ENCODE assay signal across 11 mouse cellular contexts in genomic region chr7:67528821-67529221, GRCm38 (mm10).
A peak's percentile ranks its signal among the peaks of the same experiment; 100 is the strongest.
DNase-seq lines count a peak whose midpoint lies in the region; ATAC-seq and TF ChIP-seq lines count a peak whose summit lies in the region.
"Had no signal": no experiment of that assay in that cellular context is flagged by ENCODE, and none has a peak within 500 bp of the region (broad histone marks: within the 10 kb centered on the region; RNA-seq: fewer than 3 reads in every experiment).

No protein-coding gene starts in this region.

- intact Hi-C loops in left cerebral cortex, postnatal 4 days (cut with DNase I), result no loop called here

- peak; percentile 51 for DNase-seq in left cerebral cortex, postnatal 4 days
- no peak for DNase-seq in left cerebral cortex, adult 9 months (ENCODE audit: low spot score in 2 of 2)
- DNase-seq in ES-E14 (ENCODE audit: low read depth, low spot score), result no peak
- DNase-seq in cerebellum, postnatal 10 days, result peak; percentile 78 to 83
- no peak for DNase-seq in lung, postnatal 10 days
- no peak for DNase-seq in urinary bladder, postnatal 36 days (ENCODE audit: low spot score in 2 of 2)
- DNase-seq: thymus, postnatal 4 days had no signal

- H3K9me3 ChIP-seq in forebrain, embryonic 15.5 days, result no peaks in the 10 kb centered on the region
- no peaks in the 10 kb centered on the region for H3K9me3 ChIP-seq in forebrain, embryonic 12.5 days
- no peaks in the 10 kb centered on the region for H3K9me3 ChIP-seq in ES-E14 (ENCODE audit: control insufficient read depth, insufficient read depth, low read depth, low read length)
- H3K9me3 ChIP-seq: intestine, embryonic 15.5 days; midbrain, embryonic 15.5 days had no signal

- peak overlapping the region; percentile 71 for H3K27ac ChIP-seq in forebrain, embryonic 15.5 days (replicated peaks)
- H3K27ac ChIP-seq in forebrain, embryonic 12.5 days, result no peak overlapping the region
- H3K27ac ChIP-seq in ES-E14 (ENCODE audit: insufficient read depth, low read depth, low read length, poor library complexity, severe bottlenecking), result no peak overlapping the region
- H3K27ac ChIP-seq: midbrain, embryonic 15.5 days had no signal

- H3K4me3 ChIP-seq in forebrain, embryonic 15.5 days, result no peak overlapping the region
- H3K4me3 ChIP-seq in forebrain, embryonic 12.5 days (replicated peaks), result no peak overlapping the region
- H3K4me3 ChIP-seq in ES-E14 (ENCODE audit: insufficient read depth in 1 of 2, low read depth in 1 of 2, low read length in 2 of 2, poor library complexity in 1 of 2, severe bottlenecking in 1 of 2), result peak overlapping the region; percentile 5 to 16; a peak in 2 of 4 replicates
- H3K4me3 ChIP-seq: intestine, embryonic 15.5 days; midbrain, embryonic 15.5 days had no signal

- H3K9ac ChIP-seq in forebrain, embryonic 15.5 days (replicated peaks), result no peak overlapping the region
- H3K9ac ChIP-seq in forebrain, embryonic 12.5 days, result no peak overlapping the region
- peak overlapping the region; percentile 52; the same call in 1 of the 2 replicates for H3K9ac ChIP-seq in ES-E14 (ENCODE audit: insufficient read depth, low read depth, low read length, poor library complexity, severe bottlenecking)
- H3K9ac ChIP-seq: intestine, embryonic 15.5 days; midbrain, embryonic 15.5 days had no signal

- peak; percentile 61 for ATAC-seq in forebrain, embryonic 15.5 days (replicated peaks)
- ATAC-seq in forebrain, embryonic 12.5 days (ENCODE audit: low FRiP score), result no peak
- ATAC-seq: midbrain, embryonic 15.5 days had no signal

- 69% methylated on average over 18 of the region's 18 CpGs for WGBS in forebrain, embryonic 15.5 days
- 93% methylated on average over 18 of the region's 18 CpGs for WGBS in forebrain, embryonic 12.5 days

- in situ Hi-C loops in ES-E14 (cut with MboI; ENCODE audit: low sequenced_read_pairs in 2 of 2, unreplicated experiment in 2 of 2), result no loop called here

- H3K36me3 ChIP-seq in forebrain, embryonic 15.5 days, result no peaks in the 10 kb centered on the region
- no peaks in the 10 kb centered on the region for H3K36me3 ChIP-seq in forebrain, embryonic 12.5 days (replicated peaks)
- peaks cover 5% of the 10 kb centered on the region; the same call in 1 of the 2 replicates for H3K36me3 ChIP-seq in ES-E14 (ENCODE audit: control insufficient read depth, insufficient read depth, low read length, poor library complexity, severe bottlenecking)
- H3K36me3 ChIP-seq: intestine, embryonic 15.5 days; midbrain, embryonic 15.5 days had no signal

- no peak overlapping the region for H3K4me2 ChIP-seq in forebrain, embryonic 15.5 days (replicated peaks)
- H3K4me2 ChIP-seq in forebrain, embryonic 12.5 days, result no peak overlapping the region
- H3K4me2 ChIP-seq: midbrain, embryonic 15.5 days had no signal

- H3K27me3 ChIP-seq in forebrain, embryonic 15.5 days, result no peaks in the 10 kb centered on the region
- no peaks in the 10 kb centered on the region for H3K27me3 ChIP-seq in forebrain, embryonic 12.5 days
- H3K27me3 ChIP-seq: intestine, embryonic 15.5 days; midbrain, embryonic 15.5 days had no signal

- H3K4me1 ChIP-seq in forebrain, embryonic 15.5 days, result peaks cover 22% of the 10 kb centered on the region
- peaks cover 11% of the 10 kb centered on the region for H3K4me1 ChIP-seq in forebrain, embryonic 12.5 days
- peaks cover 0 to 1% of the 10 kb centered on the region in 2 experiments; a peak in 1 of 4 replicates for H3K4me1 ChIP-seq in ES-E14 (ENCODE audit: control insufficient read depth in 2 of 2, insufficient read depth in 2 of 2, low read length in 2 of 2, poor library complexity in 1 of 2)

TF ChIP-seq in ES-E14, 5 proteins besides CTCF, POLR2A, EP300 and RAD21:
- no peak for TF ChIP-seq ZNF384 (IDR thresholded peaks at IDR 0.05; ENCODE audit: low read depth, low read length)
- no peak for TF ChIP-seq MAFK (IDR thresholded peaks at IDR 0.05; ENCODE audit: insufficient read depth, low read depth, low read length)
- no peak for TF ChIP-seq HCFC1 (IDR thresholded peaks at IDR 0.05; ENCODE audit: borderline replicate concordance, insufficient read depth, low read length)
- TF ChIP-seq CHD2 (IDR thresholded peaks at IDR 0.05; ENCODE audit: low read depth, low read length), result no peak
- no peak for TF ChIP-seq ZC3H11A (IDR thresholded peaks at IDR 0.05; ENCODE audit: borderline replicate concordance, low read depth, low read length)

Comparison
In these comparisons a context has a peak if more than half of its experiments do, and no peak if none do; other contexts are left out.
1. DNase-seq: peak in left cerebral cortex, postnatal 4 days (single experiment) and cerebellum, postnatal 10 days (2 of 2); none in left cerebral cortex, adult 9 months (0 of 2), ES-E14 (single experiment), lung, postnatal 10 days (single experiment) and urinary bladder, postnatal 36 days (0 of 2).
2. H3K4me3 ChIP-seq: peak in ES-E14 (2 of 2); none in forebrain, embryonic 15.5 days (single experiment) and forebrain, embryonic 12.5 days (single experiment).